Mouse (Mus musculus) thymus, adult 2 months (tissue): ENCODE data around the gene AY074887. TPM values are rescaled to one million over a fixed set of nuclear protein-coding genes. Genes with fewer than 3 reads are reported as not detected.
A peak's percentile ranks its signal among the peaks of the same experiment; 100 is the strongest.

Experiments used
- DNase-seq: peaks from one replicate; pipeline ENCODE4 v3.0.0; 2021
- H3K27ac ChIP-seq: fragments of 200-500 bp; 2 replicates; pipeline ENCODE4 v1.5.1; 2012; ENCODE audit warnings: low read length, control low read depth; ENCODE audit not compliant: control insufficient read depth, insufficient read depth
- H3K27me3 ChIP-seq: fragments of 200-500 bp; 2 replicates; pipeline ENCODE4 v1.6.1; 2012; ENCODE audit warnings: mild to moderate bottlenecking, low read length, moderate library complexity, mixed read lengths; ENCODE audit not compliant: control insufficient read depth, insufficient read depth
- H3K36me3 ChIP-seq: fragments of 200-500 bp; 2 replicates; pipeline ENCODE4 v1.6.1; 2012; ENCODE audit warnings: mild to moderate bottlenecking, low read length, moderate library complexity; ENCODE audit not compliant: control insufficient read depth, insufficient read depth
- H3K4me1 ChIP-seq: fragments of 200-500 bp; replicated peaks from 2 replicates; pipeline ENCODE4 v1.6.1; 2012; ENCODE audit warnings: low read length; ENCODE audit not compliant: control insufficient read depth, insufficient read depth
- H3K4me3 ChIP-seq: fragments of 200-500 bp; 2 replicates; pipeline ENCODE4 v1.5.1; 2012; ENCODE audit warnings: mild to moderate bottlenecking, low read length, control low read depth, moderate library complexity; ENCODE audit not compliant: control insufficient read depth, insufficient read depth
- CTCF ChIP-seq: fragments of 200-500 bp; IDR thresholded peaks from 2 replicates; pipeline ENCODE4 v1.5.1; 2012; ENCODE audit warnings: mild to moderate bottlenecking, control low read depth, low read length, moderate library complexity, borderline replicate concordance; ENCODE audit not compliant: control insufficient read depth, poor library complexity, insufficient read depth; ENCODE audit errors: extremely low read depth
- POLR2A ChIP-seq: fragments of 200-500 bp; IDR thresholded peaks from 2 replicates; pipeline ENCODE4 v1.6.1; 2012; ENCODE audit warnings: mild to moderate bottlenecking, low read length, control low read depth, moderate library complexity; ENCODE audit not compliant: control insufficient read depth, poor library complexity, insufficient read depth; ENCODE audit errors: extremely low read depth
- WGBS: fragments of 180-500 bp; shearing (Covaris S2); methylation state at CpG from one replicate; pipeline ENCODE4 v1.1.7; 2018; 5-methylcytosine and 5-hydroxymethylcytosine counted together
- polyA plus RNA-seq: library from polyadenylated mRNA; depleted of rRNA; stranded (reverse); fragments of >200 nt; gene quantifications from 2 replicates; pipeline ENCODE4 v1.2.3, GENCODE M21; 2012; rRNA removed

AY074887 gene
- polyA plus RNA-seq, 1 experiment, result not detected

DNA sequence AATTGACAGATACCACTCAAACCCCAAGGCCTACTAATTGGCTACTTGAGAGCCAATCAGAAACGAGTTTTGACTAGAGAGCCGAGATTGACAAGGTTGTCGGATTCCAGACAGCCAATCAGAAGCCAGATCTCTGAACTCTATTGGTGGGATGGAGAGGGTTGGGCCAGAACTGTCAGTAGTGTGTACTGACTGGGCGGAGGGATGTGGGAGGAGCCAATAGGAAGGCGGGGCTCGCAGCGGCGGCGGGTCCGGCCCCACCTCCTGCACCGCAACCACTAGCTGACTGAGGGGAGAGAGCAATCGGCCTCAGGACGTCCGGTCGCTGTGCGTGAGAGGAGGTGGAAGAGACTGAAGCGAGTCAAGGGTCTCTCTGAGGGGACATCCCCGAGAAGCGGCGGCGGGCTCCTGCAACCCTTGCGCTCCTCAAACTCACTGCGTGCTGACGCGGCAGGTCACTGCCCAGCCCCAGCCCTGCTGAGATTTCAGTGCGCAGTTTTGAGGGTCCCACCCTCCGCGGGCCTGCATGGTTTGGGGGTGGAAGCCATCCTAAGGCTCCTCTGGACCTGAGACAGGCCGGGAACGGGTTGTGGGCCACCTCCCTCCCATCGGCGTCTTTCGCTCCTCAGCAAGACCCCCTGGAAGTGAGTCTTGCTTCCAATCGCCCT is 33.7 kb downstream of the AY074887 start, which contains the start of gene Hykk:
Gene Hykk, plus strand, starts transcription at position 274 of the 668 bp plus-strand sequence.
- peak; percentile 77 for DNase-seq
- H3K36me3 ChIP-seq, result no peaks in the 10 kb centered on the region

DNA sequence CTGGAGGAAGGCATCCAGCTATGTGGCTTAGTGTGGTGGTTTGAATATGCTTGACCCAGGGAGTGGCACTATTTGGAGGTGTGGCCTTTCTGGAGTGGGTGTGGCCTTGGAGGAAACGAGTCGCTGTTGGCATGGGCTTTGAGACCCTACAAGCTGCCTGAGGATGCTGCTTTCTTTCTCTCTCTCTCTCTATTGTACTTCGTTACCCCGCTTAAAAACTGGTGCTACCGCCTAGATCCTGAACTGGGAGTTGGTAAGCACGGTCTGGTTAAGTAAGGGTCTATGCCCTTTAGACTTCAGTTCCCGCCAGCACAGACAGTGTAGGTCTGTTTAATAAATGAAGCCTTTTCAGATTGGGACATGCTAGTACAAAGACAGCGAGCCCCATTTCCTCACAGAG is 34.4 kb downstream of the AY074887 start:
- DNase-seq, result peak; percentile 4
- no peaks in the 10 kb centered on the region for H3K36me3 ChIP-seq
- no peak overlapping the region for H3K4me3 ChIP-seq
- H3K27me3 ChIP-seq, result no peaks in the 10 kb centered on the region
- 88% methylated on average over 8 of the region's 8 CpGs for WGBS
- peaks cover 6% of the 10 kb centered on the region for H3K4me1 ChIP-seq
- TF ChIP-seq CTCF (no peak), POLR2A (no peak)
- H3K27ac ChIP-seq, result no peak overlapping the region

More for the DNA sequence above, 33.7 kb downstream of the AY074887 start, which contains the start of gene Hykk:
- Histone ChIP-seq H3K4me1 (peaks cover 6% of the 10 kb centered on the region), H3K27ac (no peak within 1 kb of the TSS), H3K27me3 (no peaks in the 10 kb centered on the region), H3K4me3 (peak within 1 kb of the TSS; percentile 43)
- 3% methylated on average over 34 of the region's 34 CpGs for WGBS
- no peak for TF ChIP-seq POLR2A
- no peak for TF ChIP-seq CTCF

DNA sequence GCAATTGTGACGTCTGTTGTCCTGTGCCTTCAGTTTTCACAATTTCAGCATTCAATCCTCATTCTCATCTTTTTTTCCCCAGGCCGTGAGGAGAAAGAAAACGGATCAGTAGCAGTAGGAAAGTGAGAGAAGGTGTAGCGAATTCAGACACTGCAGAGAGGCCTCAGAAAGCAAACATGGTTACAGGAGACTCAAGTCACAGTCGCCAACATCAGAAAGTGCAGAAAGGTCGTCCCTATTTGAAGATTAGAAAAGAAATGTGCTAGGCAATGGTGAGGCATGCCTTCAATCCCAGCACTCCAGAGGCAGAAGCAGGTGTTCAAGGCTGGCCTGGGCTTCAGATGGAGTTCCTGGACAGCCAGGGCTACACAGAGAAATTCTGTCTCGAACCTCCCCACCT is 35.2 kb downstream of the AY074887 start:
- WGBS, result 83% methylated on average over 7 of the region's 7 CpGs
- peaks cover 6% of the 10 kb centered on the region for H3K4me1 ChIP-seq
- H3K27me3 ChIP-seq, result no peaks in the 10 kb centered on the region
- TF ChIP-seq POLR2A, result no peak
- no peak for TF ChIP-seq CTCF
- no peaks in the 10 kb centered on the region for H3K36me3 ChIP-seq
- no peak overlapping the region for H3K4me3 ChIP-seq
- no peak for DNase-seq
- H3K27ac ChIP-seq, result no peak overlapping the region

DNA sequence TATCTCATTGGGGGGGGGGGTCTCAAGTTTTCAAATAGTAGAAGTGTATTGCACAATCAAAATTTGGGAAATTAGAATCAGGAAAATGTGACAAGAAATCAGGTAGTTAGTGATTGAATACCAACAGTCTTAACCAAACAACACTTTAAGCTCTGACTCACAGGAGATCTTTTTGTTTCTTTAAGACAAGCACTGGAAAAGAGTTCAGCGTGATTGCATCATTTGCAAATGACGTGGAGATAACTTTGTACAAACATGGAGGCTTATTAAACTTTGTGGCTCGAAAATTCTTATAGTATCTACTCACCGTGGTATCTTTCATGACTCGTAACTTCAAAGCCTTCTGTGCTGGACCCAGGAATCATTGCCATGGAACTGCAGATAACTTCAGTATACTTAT is 41.4 kb downstream of the AY074887 start:
- H3K4me1 ChIP-seq, result no peaks in the 10 kb centered on the region
- H3K27ac ChIP-seq, result no peak overlapping the region
- H3K27me3 ChIP-seq, result no peaks in the 10 kb centered on the region
- DNase-seq, result no peak
- no peak overlapping the region for H3K4me3 ChIP-seq
- TF ChIP-seq CTCF (no peak), POLR2A (no peak)
- H3K36me3 ChIP-seq, result peaks cover 43% of the 10 kb centered on the region
- 97% methylated on average over 5 of the region's 5 CpGs for WGBS

Other genes starting within 250 kb of the AY074887 start
- 42.2 and 49.7 TPM in 2 replicates for gene Wdr61, start 216.5 kb downstream of the AY074887 start, polyA plus RNA-seq
- gene Crabp1, start 186.2 kb downstream of the AY074887 start, polyA plus RNA-seq, result 2.8 and 5.4 TPM in 2 replicates
- gene Ireb2, start 87.2 kb downstream of the AY074887 start, polyA plus RNA-seq, result 8.9 and 11.5 TPM in 2 replicates
- gene Hykk, start 33.7 kb downstream of the AY074887 start, polyA plus RNA-seq, result 0.17 and 0.22 TPM in 2 replicates
- gene Psma4, start 208 bp downstream of the AY074887 start, polyA plus RNA-seq, result 75.5 and 92.4 TPM in 2 replicates
- gene Chrna5, start 29.9 kb upstream of the AY074887 start, polyA plus RNA-seq, result 0.13 and 0.14 TPM in 2 replicates
- gene Chrna3, start 75.6 kb upstream of the AY074887 start, polyA plus RNA-seq, result 0.09 TPM in 2 replicates
- 0.39 and 0.57 TPM in 2 replicates for gene Chrnb4, start 97.8 kb upstream of the AY074887 start, polyA plus RNA-seq
- gene Ube2q2, start 197.9 kb upstream of the AY074887 start, polyA plus RNA-seq, result 9.7 and 12.2 TPM in 2 replicates